Mouse (Mus musculus) brain, embryonic 18.5 days (tissue): ENCODE results near the gene Ifna13.

Experiments
- DNase-seq: peaks from one replicate; pipeline ENCODE4 v3.0.0-alpha.2; 2012; ENCODE audit warnings: low read depth, low spot score

The Ifna13 gene

GRCm38 (mm10) chr4:88644359-88644758 lies at the start of gene Ifna13:
TSS of gene Ifna13 (minus strand) at chr4:88644459.
- no peak for DNase-seq

- DNase-seq, result no peak
Measured at GRCm38 (mm10) chr4:88693392-88693791, 49.1 kb upstream of the Ifna13 start.

GRCm38 (mm10) chr4:88692537-88692936 lies 48.3 kb upstream of the Ifna13 start:
- DNase-seq, result no peak

- DNase-seq, result no peak
Measured at GRCm38 (mm10) chr4:88691259-88691658, 47.0 kb upstream of the Ifna13 start, which contains the start of gene Ifnab. TSS of gene Ifnab (minus strand) at chr4:88691359.

GRCm38 (mm10) chr4:88683812-88684211 lies 39.6 kb upstream of the Ifna13 start, which contains the start of gene Ifna2:
TSS of gene Ifna2 (minus strand) at chr4:88683912.
- DNase-seq, result no peak

GRCm38 (mm10) chr4:88681353-88681752 lies 37.1 kb upstream of the Ifna13 start:
- DNase-seq, result no peak

- no peak for DNase-seq
Measured at GRCm38 (mm10) chr4:88680362-88680761, 36.1 kb upstream of the Ifna13 start.

GRCm38 (mm10) chr4:88676824-88677223 lies 32.6 kb upstream of the Ifna13 start, which contains the start of gene Ifna16:
TSS of gene Ifna16 (minus strand) at chr4:88676924.
- DNase-seq, result no peak

GRCm38 (mm10) chr4:88655461-88655860 lies 11.2 kb upstream of the Ifna13 start:
- no peak for DNase-seq

- DNase-seq, result no peak
Measured at GRCm38 (mm10) chr4:88653644-88654043, 9.4 kb upstream of the Ifna13 start.

GRCm38 (mm10) chr4:88642526-88642925 lies 1.7 kb downstream of the Ifna13 start:
- no peak for DNase-seq

- peak; percentile 73 for DNase-seq
Measured at GRCm38 (mm10) chr4:88641077-88641831, 3.0 kb downstream of the Ifna13 start.

- DNase-seq, result no peak
Measured at GRCm38 (mm10) chr4:88640704-88641076, 3.6 kb downstream of the Ifna13 start.

- DNase-seq, result no peak
Measured at GRCm38 (mm10) chr4:88634311-88634710, 9.9 kb downstream of the Ifna13 start, which contains the start of gene C87499. TSS of gene C87499 (minus strand) at chr4:88634411.

GRCm38 (mm10) chr4:88603276-88603675 lies 41.0 kb downstream of the Ifna13 start, which contains the start of gene Ifna12:
TSS of gene Ifna12 (minus strand) at chr4:88603376.
- no peak for DNase-seq
